Mouse (Mus musculus) c-Kit-positive CD71-negative TER-119-negative erythroid progenitor cells, embryonic 14.5 days (primary cell): ENCODE measurements around the gene Ocel1.

Experiments
- DNase-seq: peaks from one replicate; pipeline ENCODE4 v3.0.0-alpha.2; 2013; ENCODE audit warnings: low read depth

Ocel1 gene

DNA sequence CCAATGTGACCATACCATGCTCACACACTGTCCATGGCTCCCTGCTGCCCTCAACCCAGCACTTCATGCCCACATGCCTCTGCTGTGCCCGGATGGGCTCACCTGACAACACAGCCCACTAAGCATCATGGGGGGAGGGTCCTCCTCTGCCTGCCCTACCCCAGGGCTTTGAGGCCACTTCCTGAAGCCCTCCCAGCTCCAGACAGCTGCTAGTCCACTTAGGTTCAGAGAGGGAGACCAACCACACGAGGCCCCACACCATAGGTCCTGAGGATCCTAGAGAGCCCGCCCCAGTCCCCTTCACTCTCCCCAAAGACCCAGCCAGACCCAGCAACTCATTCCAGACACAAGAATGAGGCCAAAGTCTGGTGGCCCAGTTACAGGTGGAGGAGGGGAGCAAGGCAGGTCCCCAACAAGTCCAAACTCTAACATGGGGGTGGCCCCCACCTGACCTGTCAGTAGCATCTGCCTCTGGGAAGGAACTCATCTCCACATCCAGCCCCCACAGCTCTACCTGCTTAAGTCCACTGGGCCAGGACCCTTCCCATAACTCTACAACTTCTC, 8.5 kb downstream of the Ocel1 start:
- DNase-seq = no peak

DNA sequence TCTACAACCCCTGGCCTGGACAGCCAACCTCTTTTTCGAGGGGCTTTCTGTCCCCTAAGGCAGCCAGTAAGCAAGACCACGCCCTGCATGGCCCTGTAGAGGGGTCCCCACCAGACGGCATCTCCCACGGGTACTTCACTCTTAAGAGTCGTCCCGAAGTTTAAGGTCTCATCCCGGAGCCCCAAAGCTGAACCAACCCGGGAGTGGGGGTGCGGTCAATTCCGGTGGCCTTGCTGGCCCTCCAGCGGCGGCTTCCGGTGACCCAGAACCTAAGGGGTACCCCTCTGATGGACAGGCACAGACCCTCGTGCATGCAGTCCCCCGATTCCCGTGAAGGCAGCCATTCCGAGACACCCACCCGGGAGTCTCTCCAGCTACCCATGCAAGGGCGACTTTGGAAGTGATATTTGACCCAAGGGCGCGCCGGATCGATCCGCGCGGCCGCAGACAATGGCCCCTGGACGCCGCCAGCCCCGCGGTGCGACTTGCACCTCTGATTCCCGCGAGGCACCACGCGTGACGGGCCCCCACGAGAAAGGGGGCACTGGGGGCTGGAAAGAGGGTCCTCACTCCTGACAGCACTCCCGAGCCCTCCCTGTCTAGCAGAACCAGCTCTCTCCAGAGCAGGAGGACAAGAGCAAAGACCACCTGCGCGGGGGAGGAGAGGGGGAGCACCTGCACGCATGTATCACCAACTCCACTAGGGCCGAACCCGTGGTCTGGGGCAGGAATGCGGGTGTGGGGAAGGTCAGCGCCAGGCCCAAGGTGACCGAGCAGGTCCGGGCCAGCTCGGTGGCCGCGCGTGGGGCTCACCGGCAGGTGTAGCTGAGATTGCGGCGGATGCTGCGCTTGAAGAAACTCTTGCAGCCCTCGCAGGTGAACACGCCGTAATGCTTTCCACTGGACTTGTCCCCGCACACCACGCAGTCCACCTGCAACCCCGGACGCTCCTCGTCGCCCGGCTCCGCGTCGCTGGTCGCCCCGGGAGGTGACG, 9.4 kb downstream of the Ocel1 start:
- DNase-seq = no peak

DNA sequence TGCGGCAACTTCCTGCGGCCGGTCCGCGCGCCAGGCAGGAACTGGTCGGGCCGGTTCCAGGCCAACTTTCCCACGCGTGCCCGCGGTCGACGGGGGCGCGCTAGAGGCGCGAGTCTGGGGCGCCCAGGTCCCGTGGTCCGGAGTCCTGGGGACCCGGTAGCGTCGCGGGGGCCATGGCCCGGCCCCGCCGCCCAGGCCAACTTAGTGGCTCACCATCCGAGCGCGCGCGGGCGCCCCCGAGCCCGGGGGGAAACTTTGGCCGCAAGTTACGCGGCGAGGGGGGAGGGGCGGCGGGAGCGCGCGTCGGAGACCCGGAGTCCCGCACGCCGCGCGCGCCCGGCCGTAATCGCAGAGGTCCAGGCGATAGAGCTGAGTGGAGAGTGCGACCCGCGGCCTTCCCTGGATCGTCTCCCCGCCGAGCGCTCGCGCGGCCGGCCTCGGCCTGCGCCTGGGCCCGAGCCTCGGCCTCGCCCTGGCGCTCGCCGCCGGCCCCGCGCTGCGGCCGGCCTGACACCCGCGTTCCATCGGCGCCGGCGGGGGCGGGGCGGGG, 10.4 kb downstream of the Ocel1 start, which contains the start of gene Nr2f6:
Gene Nr2f6 (minus strand): TSS at position 540 of the 550 bp plus-strand sequence.
- DNase-seq = no peak

DNA sequence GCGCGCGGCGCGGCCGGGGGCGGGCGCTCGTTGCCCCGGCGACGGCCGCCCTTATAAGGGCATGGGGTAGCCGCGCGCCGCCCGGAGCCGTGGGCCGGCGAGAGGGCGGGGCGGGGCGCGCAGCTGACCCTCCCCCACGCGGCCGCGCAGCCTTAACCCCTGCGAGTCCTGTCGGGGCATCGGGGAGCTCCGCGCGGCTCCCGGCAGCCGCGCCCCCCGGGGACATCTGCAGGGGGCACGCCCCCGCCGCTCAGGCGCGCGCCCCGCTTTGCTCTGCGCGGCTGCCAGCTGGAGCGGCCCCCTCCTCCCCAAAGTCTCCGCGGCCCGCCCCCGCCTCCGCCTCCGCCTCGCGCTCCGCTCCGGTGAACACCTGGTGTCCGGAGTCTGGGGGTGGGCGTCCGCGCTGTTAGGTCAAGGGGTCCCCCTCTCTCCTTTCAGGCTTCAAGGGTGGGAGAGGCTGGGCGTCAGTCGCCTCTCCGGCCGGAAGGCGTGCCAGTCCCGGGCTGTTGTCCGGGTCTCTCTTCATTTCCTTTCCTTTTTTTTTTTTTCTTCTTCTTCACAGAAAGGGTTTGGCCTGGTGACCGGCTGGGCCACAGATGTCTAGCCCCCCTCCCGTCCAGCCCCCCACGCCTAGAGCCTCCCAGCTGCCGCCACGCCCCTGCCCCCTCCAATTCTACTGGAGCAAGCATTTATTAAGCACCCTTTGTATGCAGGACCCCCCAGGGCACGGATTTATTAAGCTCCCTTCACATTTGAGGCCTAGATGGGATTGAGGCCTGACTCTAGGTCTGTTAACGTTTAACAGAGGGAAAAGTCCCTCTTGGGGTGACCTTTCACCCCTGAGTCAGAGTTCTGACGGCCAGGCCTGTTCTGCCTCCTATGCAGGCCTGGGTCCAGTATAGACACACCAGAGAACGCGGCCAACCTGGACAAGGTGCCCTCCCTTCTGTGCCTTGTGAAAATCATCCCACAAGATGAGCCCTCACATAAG, 11.2 kb downstream of the Ocel1 start:
- DNase-seq = no peak

DNA sequence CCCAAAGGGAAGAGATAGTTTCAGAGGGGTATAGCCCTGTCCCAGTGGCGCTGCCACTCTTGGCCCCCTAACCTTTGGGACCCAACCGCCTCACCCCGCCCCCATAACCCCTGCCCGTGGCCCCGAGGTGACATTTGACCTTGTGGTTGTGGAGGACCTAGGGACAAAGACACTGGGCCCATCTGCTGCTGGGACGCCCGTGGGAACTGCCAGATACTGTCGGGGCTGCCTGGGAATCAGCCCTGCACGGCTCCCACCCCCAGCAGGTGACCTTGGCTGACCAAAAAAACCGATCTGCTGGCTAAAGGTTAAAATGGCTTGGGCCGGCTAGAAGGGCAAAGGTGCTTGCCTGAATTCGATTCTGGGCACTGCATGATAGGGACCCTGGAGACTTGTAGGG, 12.3 kb downstream of the Ocel1 start:
- no peak for DNase-seq

DNA sequence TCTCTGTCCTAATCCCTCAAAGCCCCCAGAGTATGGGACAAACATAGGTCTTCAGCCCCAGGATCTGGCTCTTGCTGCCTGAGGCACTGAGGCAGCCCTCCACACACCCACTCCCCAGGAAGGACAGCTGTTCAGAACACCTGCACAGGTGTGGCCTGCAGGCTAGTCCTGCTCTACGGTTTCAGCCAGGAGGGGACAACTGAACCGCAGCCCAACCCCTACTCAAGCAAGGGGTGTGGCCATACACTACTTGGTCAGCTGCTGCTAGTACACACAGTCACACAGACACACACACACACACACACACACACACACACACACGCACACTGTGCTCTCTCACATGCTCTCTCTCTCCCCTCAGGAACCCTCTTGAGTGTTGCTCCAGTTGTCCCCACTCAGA, 12.8 kb downstream of the Ocel1 start:
- no peak for DNase-seq

DNA sequence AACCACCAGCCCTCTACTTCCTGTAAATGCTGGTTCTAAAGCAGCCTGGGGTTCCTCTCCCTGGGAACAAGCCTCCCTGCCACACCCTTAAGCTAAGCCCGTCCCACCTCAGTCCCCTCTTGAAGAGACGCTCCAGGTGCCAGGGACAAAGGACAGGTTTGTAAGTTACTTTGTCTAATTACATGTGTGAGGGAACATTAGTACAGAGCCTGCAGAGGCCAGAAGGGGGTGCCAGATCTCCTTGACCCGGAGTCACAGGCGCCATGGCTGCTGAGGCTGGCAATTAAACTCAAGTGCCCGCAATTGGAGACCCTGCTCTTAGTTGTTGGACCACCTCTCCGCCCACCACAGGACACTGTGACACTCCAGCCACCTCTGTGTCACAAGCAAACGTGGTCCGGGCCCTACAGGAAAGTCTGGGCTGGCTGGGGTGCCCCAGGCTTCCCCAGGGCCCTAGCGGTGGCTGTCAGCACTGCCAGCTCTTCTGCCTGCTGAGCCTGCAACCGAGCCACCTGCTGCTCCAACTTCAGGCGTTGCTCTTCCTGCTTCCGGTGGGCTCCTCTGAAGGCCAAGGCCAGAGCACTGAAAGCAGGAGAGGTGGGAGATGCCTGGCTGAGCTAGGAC, 14.2 kb downstream of the Ocel1 start:
- DNase-seq = no peak

DNA sequence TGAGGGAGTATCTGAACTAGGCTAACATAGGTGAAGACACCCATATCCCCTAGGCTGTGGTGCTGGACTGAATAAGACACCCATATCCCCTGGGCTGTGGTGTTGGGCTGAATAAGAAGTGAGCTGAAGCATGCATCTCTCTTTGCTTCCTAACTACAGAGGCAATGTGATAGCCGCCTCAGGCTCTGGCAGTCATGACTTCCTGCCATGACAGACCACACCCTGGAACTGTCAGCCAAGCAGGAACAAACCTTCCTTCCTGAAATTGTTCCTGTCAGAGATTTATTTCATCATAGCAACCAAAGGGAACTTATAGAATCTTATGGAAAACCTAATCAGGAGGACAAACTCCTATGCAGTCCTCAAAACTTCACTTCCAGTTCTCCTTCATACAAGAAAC, 17.2 kb downstream of the Ocel1 start:
- DNase-seq = no peak

DNA sequence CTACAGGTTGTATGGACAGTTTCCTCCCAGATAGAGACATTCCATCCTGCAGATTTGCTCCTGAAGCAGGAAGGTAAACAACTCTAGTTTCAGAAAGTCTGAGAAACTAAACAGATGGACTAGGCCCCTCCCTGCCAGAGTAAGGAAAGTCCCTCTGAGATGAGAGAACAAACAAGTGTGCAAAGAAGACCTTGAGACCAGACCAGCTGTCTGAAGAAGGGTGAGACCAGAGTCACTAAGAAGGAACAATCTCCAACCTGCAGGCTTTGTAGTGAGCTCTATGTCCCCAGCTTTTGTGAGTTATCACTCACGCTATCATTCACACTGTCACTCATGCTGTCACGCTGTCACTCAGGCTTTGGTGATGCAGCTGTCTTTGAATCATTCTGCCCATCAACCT, 20.6 kb downstream of the Ocel1 start:
- no peak for DNase-seq

DNA sequence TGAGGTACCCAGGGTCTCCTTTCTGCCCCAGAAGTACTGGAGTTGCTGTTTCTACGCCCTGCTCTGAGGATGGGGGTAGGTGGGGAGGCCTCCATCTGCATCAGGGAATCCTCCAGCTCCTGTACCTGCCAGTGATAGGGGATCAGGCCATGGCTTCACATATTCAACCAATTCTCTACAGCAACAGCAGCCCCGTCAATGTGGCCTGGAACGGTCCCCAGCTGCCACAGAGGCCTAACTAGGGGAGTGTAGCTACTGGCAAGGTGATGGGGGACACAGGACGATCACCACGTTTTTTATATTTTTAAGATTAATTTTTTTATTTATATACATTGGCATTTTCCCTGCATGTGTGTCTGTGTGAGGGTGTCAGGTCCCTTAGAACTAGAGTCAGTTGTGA, 21.3 kb downstream of the Ocel1 start:
- DNase-seq = no peak

DNA sequence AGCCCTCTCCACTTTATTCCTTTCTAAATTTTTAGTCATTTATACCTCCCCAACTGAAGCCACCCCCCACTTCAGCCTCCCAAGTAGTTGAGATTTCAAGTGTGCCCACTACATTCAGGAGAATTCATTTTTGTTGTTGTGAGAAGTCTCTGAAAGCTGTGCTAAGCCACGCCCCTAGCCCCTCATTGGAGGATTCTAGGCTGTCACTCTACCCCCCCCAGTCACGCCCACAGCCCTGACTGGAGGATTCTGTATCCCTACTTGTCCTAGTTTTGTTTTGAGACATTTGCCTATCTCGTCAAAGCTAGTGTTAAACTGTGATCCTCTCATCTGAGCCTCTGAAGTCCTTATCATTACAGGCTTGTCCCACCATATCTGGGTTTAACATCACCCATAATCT, 21.8 kb downstream of the Ocel1 start:
- DNase-seq = no peak

DNA sequence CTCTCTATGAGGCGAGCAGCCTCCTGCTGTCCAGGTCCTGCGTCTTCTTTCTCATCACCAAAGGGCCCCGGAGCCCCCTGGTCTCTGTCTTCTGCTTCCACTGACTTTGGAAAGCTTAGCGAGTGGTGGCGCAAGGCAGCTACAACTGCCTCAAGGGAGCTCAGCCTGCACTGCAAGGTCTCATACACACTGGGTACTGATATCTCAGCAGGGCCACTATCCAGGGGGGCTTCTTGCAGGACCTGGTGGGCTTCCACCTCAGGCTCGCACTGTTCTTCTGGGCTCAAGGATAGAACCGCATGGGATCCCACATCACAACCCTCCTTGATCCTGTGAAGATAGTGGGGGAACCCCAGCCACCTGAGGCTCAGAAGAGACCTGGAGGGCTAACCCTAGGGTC, 23.4 kb downstream of the Ocel1 start:
- DNase-seq = no peak

DNA sequence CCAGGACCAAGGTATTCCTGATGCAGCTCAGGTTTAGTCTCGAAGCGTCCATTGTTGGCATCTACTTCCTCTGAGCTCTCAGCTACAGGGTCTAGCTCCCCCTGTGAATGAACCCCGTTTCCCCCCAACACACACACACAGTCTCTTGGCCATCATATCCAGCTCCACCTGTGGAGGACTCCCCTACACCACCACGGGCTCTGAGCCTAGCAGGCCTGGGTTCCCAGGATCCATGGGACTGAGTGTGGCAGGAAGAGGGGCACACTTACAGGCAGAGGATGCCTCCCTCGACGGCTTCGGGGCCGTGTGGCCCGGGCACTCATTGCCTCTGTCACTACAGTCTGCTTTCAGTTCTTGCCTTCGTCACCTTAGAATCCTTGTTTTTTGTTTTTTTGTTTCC, 24.0 kb downstream of the Ocel1 start:
- DNase-seq = no peak

DNA sequence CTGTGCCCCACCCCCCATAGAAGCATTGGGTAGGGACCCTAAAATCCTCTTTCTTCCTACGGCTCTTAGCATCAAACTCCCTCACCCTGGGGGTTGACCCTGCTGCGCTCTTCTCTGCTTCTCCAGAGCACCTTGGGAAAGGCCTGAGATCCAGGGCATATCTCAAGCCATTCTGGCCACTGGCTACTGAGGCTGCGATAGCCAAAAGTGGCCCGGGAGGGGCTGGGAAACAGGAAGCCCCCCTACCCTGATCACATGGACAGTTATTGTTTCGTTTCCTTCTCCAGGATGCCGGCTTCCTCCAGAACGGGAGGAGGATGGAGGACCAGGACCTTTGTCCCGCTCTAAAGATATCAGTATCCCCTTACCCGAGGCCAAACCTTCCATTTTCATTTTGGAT, 24.5 kb downstream of the Ocel1 start, which contains the start of gene Ushbp1:
Gene Ushbp1 (minus strand): TSS at position 174 of the 400 bp plus-strand sequence.
- no peak for DNase-seq

DNA sequence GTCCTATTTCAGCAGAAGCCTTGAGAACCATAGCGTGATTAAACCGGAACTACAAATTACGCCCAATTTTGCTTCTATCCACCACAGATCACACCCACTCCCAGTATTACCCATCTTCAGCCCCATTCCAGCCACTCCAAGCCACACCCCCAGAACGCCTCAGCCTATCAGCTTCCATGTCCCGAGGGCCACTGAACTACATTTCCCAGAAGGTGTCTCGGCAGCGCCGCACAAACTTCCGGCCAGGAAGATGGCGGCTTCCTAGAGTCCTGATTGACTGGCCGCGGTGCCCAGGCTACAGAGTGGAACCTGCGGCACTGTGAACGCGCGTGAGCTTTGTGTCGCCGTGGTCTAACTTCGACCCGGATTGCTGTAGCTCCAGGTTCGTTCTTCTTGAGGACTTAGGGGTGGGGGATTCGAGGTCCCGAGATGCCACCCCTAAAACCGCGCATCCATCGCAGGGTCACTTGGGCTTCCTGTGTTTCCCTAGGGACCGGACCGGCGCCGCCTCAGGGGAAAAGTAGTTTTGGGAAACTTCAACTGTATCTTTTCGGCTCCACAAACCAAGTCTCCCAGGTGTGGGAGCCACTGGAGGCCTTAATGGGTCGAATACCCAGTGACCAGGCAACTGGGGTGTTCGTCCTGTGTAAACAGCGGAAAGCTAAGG, 25.7 kb downstream of the Ocel1 start, which contains the start of gene Babam1:
Gene Babam1 (plus strand): TSS at position 223 of the 667 bp plus-strand sequence.
- DNase-seq = peak; percentile 93

DNA sequence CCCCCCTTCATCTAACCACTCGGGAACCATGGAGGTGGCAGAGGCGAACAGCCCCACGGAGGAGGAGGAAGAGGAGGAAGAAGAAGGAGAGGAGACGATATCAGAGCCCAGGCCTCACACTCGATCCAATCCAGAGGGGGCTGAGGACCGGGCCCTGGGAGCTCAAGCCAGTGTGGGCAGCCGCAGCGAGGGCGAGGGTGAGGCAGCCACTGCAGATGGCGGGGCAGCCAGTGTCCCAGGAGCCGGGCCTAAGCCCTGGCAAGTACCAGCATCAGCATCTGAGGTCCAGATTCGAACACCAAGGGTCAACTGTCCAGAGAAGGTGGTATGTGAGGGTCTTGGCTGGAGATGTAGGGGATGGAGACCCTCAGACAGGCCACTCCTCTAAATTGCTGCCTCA, 26.6 kb downstream of the Ocel1 start:
- no peak for DNase-seq

DNA sequence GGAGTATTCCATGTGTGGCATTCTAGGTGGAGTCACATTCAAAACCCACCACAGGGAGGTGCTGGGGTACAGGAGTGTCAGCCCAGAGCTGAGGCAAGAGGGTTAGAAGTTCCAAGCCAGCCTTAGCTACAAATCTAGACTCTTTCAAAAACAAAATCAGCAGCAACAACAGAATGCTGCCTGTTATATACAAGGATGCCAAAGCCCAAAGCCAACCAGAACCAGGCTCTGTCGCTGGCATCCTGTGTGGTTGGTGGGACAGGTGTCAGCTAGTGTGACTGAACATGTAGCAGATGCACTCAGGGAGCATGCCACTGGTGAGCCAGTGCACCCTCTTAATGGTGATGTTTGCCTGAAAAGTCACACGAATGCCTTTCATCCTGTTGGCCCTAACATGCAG, 29.7 kb downstream of the Ocel1 start:
- no peak for DNase-seq

DNA sequence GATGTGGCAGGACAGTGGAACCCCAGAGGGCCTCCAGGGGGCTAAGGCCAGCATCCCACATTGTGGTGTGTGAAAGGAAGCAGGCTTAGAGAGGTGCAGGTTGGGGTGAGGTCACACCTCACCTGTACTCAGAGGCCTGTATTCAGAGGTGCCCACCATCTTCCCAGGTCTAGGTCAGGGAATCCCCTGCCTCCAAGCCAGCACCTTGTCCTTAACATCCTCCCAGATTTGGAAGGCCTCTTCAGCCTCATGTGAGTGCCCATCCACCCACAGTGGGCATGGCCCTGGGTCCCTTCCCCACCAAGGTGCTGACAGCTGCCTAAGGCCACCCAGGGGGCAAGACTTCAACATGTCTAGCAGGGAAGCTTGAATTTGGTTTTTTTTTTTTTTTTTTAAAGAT, 30.4 kb downstream of the Ocel1 start:
- DNase-seq = no peak

DNA sequence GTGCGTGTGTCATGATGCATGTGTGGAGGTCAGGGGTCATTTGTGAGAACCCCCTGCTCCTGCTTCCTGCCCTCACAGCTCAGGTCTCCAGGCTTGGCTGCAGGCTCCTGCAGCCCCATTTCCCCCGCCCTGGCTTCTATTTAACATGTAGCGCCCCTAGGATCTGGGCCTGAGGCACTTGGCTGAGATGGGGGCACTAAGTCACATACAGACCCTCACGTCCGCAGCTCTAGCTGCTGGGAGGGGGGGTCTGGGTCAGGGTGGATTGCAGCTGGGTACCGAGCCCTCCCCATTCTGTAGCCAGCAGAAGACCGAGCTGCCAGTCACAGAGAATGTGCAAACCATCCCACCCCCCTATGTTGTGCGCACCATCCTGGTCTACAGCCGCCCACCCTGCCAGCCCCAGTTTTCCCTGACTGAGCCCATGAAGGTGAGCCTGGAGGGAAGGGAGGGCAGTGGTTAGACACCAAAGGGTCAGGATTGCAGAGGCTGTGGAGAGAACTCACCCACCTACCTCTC, 31.4 kb downstream of the Ocel1 start:
- no peak for DNase-seq

DNA sequence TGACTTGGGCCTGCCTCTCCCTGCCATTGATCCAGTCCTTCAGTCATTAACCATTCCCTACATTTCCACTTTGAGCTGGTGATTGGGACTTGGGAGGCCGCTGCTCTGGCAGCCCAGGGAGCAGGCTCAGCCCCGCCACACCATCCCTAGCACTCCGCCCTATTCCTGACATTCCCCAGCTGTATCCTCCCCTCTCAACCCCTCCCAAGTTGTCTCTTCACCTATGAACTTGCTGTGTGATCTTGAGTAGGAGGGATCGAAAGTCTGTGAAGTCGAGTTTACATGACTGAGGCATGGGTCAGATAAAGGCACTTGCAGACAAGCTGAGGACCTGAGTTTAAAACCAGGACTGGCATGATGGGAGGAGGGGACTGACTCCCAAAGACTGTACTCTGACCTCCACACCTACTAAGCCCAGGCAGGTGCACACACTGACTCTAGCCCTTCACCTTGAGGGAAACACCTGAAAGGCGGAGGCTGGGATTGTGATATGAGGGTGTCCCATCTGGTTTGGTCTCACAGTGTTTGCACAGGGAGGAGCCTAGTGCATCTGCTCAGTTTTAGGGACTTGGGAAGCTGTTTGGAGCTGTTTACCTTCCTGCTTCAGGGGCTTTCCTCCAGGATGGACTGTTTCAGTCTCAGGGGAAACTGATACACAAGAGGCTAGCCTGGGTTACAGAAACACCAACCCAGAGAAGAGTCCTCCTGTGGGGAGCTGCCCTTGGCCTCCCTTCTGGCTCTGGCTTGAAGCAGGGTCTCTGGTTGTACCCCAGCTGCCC, 32.2 kb downstream of the Ocel1 start:
- no peak for DNase-seq
